Mouse (Mus musculus): ENCODE results near the gene Spast.
A peak's percentile ranks its signal among the peaks of the same experiment; 100 is the strongest.
"Not testable (repeated sequence)": the region's sequence is repeated elsewhere in the genome, so short reads cannot be mapped to it uniquely, and the experiment has no call there.

The Spast gene

GRCm38 (mm10) chr17:74328146-74328545 is 10.6 kb upstream of the Spast start:
- DNase-seq: not testable (repeated sequence)

DNA sequence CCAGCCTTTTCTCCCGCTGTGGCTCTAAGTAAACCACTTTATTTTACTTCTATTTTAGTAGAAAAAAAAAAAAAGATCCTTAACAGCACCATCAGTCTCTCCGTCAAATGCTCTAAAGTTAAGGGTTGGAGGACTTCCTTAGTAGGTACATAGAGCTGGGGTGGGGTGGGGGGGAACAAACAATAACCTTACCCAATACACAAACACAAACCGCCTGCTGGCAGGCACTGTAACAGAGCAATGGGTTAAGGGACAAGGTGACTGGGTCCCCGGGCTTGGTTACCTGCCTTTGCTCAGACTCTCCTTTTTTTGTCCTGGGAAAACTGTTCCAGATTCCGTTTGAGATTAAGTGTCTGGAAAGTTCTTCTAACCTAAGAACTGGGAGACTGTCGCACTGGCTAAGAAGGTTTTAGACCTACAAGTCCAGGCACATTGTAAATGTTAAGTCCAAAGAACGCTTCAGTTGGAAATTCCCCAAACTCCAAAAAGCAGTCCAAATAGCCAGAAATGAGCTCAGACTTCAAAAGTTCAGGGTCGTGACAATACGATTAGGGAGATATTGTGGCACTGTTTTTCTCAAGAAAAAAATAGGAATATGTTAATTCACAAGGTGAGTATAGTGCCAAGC is 7.6 kb upstream of the Spast start:
- DNase-seq: no peak

GRCm38 (mm10) chr17:74338225-74338931 is 409 bp upstream of the Spast start:
- DNase-seq: peak; percentile 97

DNA sequence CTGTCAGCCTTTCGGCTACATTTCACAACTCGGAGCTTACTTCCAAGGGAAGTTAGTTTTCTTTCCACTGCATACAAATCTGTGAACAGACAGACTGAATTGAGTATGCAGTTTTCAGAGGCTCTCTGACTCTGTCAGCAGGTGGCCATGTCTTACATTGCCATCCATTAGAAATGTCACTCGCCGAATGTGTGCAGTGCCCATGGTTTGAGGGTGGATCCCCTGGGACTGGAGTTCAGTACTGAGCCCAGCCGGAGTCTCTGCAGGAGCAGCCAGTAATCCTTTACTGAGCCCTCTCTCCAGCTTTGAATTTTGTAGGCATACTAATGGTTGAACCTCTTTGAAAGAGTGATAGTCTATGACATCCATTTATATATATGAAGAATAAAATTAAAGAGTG is 2.4 kb downstream of the Spast start:
- no peak for DNase-seq

DNA sequence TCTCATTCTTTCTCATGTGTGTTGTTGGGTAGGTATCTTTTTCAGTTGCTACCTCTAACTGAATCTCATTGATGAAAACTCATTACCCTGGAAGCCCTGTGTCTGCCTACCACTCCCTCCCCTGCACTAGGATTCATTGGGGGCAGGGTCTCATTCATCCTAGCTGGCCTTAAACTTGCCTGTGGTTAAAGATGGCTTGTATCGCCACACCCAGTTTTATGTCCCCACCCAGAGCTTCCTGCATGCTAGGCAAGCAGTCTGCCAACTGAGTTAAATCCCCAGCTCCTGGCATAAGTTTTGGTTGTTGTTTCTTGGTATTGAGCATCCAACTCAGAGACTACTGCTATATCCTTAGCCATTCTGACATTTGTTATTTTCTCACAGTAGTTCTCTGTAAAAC is 24.8 kb downstream of the Spast start:
- no peak for DNase-seq

DNA sequence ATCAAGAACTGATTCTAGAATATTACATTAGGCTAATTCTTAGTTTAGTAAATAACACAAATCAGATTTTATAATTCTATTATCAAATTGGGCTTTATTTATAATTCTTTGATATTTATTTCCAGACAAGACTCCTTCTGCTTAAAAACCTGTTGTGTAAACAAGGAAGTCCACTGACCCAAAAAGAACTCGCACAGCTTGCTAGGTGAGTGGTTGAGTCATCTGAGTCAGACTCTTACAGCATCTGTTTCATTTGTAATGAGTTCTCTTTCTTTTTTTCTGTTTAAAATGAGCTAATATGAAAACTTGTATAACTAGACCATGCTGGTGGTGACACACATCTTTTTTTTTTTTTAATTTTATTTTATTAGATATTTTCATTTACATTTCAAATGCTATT is 38.1 kb downstream of the Spast start:
- DNase-seq: no peak

DNA sequence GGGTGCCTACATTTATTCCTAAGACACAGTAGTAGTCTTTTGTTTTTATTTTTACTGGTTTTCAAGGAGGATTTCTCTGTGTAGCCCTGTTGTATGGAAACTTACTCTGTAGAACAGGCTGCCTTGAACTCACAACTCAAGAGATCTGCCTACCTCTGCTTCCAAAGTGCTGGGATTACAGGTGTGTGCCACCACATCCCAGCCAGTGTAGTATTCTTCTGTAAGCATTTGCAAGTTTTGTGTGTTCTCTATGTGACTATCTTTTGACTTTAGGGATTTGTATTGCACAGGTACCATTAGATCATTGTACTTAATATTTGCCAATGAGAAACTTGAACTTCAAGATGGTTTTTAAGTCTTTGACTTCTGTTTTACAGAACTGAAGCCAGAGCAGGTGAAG is 47.9 kb downstream of the Spast start:
- DNase-seq: no peak

DNA sequence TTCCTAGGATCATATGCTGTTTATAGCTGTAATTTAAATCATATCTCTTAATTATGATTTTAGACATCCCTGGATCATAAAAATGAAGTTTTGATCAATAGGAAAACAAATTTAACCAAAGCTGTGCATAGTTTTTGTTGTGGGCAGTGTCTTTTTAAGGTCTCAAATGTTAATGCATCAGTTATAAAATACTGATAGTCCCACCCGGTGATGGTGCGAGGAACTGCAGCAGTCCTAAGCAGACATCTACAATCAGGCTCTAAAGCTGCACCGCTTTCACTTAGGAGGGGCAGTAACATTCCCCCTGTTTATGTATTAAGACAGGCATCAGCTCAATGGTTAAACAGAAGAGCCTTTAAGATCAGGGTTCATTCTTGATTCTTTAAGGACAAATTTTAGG is 51.1 kb downstream of the Spast start:
- DNase-seq: no peak

- no peak for DNase-seq
These were observed 55.6 kb downstream of the Spast start for GRCm38 (mm10) chr17:74394381-74394780.

GRCm38 (mm10) chr17:74394855-74395254 is 56.1 kb downstream of the Spast start:
- DNase-seq: peak; percentile 31

- DNase-seq: peak; percentile 97
These were observed 56.7 kb downstream of the Spast start, which contains the start of gene Slc30a6 for GRCm38 (mm10) chr17:74395383-74396065. TSS of gene Slc30a6 (plus strand) at chr17:74395608.

GRCm38 (mm10) chr17:74396766-74397165 is 58.0 kb downstream of the Spast start:
- DNase-seq: no peak

GRCm38 (mm10) chr17:74397173-74397572 is 58.4 kb downstream of the Spast start:
- no peak for DNase-seq

DNA sequence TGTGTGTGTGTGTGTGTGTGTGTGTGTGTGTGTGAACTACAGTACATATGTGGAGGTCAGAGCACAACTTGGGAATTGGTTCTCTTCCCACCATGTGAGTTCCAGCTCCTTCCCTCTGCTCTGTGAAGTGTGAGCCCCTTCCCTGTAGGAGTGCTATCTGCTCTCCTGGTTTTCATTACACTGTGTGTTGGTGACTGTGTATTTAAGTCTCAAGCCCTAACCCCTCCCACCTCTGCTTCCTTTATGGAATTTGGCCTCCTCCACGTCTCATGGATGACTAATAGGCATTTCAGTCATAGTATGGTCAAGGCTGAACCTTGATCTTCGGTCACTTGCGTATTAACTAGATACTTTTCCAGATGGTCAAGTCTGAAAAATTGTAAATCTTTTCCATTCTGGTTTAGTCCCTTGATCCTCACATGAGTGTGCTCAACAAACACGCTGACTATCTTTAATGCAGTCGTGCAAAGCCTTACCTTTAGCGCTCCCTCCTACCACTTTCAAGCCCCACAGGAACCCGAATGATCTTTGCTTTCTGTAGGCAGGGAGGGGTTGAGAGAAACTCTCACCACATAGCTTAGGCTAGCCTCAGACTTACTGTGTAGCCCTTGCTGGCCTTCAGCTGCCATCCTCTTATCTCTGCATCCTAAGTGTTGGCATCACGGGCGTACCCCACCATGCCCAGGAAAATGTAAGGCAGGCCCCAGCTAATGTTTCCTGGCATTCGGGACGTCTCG is 63.9 kb downstream of the Spast start:
- DNase-seq: no peak

GRCm38 (mm10) chr17:74406487-74406886 is 67.7 kb downstream of the Spast start:
- DNase-seq: no peak

GRCm38 (mm10) chr17:74409722-74410121 is 70.9 kb downstream of the Spast start:
- no peak for DNase-seq

- no peak for DNase-seq
These were observed 74.5 kb downstream of the Spast start for GRCm38 (mm10) chr17:74413324-74413723.

DNA sequence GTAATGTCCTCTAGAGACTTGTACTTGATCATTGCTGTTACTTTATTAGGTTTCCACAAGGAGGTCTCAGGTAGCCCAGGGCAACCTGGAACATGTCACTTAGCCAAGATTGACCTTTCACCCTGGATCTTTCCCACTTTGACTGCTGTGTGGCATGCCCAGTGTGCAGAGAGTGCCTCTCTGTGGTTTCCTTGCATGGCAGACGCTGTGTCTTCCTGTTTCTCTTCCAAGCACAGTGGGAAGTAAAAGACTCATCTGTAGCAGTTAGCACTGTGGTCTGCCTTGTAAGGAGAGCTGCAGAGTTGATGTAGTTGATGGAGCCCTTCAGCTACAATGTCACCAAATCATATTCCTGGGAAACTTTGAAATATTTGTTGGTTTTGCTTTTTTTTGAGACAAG is 75.9 kb downstream of the Spast start:
- DNase-seq: no peak

DNA sequence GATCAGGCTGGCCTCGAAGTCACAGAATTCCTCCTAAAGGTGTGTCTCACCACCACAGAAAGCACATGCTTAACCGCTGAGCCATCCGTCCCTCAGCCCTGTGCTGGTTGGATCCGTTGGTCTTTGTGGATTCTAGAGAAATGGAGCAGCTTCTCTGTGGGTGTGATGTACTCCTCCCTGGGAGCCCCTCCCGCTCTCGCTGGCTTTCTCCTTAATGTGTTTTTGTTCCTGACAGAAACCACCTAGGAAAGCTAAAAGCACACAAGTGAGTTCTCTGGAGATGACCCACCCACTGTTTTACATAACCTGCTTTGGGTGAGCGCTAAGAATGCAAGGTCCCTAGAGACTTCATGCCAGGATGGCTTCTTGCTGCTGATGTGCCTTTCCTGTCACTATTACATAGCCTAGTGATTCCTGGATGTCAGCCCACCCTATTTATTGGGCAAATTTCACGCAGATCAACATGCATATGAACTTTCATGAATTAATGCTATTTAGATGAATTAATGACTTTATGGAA is 78.1 kb downstream of the Spast start:
- DNase-seq: no peak

GRCm38 (mm10) chr17:74418171-74418570 is 79.4 kb downstream of the Spast start:
- no peak for DNase-seq

GRCm38 (mm10) chr17:74420656-74421055 is 81.9 kb downstream of the Spast start:
- no peak for DNase-seq

DNA sequence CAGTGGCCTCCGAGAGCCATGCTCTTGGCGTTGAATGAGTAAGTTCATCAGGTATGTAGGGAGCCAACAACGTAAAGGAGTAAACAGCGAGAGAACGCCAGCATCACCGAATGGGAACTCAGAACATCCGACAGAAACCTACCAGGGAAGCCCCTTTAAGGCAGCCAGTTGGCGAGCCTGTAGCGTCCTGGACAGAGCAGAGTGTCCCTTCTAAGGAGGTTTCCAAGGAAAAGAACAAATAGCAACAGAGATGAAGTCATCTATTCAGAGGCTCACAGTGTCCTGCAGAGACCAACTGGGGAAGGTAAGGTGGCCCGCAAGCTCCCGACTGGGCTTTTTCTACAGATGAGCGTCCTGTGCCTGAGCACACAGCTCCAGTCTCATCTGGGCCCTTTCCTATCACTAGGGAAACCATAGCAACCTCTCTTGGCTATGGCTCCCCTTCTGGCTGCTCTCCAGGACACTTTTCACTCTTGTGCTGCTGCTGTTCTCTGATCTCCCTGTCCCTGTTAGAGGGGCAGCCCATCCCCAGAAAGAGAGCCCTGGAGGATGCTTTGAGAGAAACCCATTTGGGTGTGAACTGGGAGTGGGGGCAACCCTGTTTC is 85.7 kb downstream of the Spast start:
- no peak for DNase-seq

DNA sequence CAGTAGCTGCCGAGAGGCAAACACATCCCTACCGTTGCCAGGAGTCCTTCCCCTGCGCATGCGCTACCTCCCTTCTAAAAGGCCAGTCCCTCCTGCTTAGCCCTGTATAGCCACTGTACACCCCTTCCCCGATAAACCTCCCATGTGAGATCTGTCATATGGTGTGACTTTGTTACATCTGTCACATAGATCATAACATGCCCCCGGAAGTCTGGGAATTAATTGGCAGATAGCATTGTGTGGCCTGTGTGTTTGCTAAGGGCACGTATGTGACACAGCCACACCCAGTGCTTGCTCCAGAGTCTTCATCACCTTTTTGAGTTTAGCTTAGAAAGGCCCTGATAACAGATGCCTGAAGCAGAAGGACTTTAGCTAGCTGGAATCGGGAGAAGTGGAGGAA is 91.3 kb downstream of the Spast start:
- no peak for DNase-seq
